Mouse (Mus musculus) layer of hippocampus, postnatal 14 days (tissue): ENCODE data around the gene Pcdh11x. TPM values are rescaled to one million over a fixed set of nuclear protein-coding genes. Genes with fewer than 3 reads are reported as not detected.
"Not testable (repeated sequence)": the region's sequence is repeated elsewhere in the genome, so short reads cannot be mapped to it uniquely, and the experiment has no call there.

Experiments
- DNase-seq, 2 experiments: peaks; one replicate each; pipeline ENCODE4 v3.0.0; 2021 to 2022; ENCODE audit warnings: low spot score in 2 of 2, mixed read lengths in 1 of 2
- long read RNA-seq, 2 experiments: library from polyadenylated mRNA; stranded (forward); transcript quantifications; one replicate each; pipeline ENCODE4 v2.0.0; 2021
- total RNA-seq, 2 experiments: library from RNA; stranded (reverse); gene quantifications; 2 replicates each; pipeline ENCODE4 v1.2.3; 2021

Pcdh11x gene
- 10 to 100 TPM; 13.8 to 14.6 TPM for total RNA-seq
- long read RNA-seq, experiment 1, partial matches to known transcripts: 0 of 1 reads
- long read RNA-seq, experiment 1, other reads (novel, unspliced or antisense): 0 of 1 reads
- long read RNA-seq, experiment 2, partial matches to known transcripts: 1 of 2 reads
- long read RNA-seq, experiment 2, other reads (novel, unspliced or antisense): 1 of 2 reads

GRCm38 (mm10) chrX:120290011-120290899, at the start of gene Pcdh11x:
Gene Pcdh11x (plus strand): TSS chrX:120290259.
- peak; percentile 33 to 58 for DNase-seq

GRCm38 (mm10) chrX:120260089-120260488, 30.0 kb upstream of the Pcdh11x start:
- DNase-seq: no peak

GRCm38 (mm10) chrX:120285522-120285921, 4.5 kb upstream of the Pcdh11x start:
- DNase-seq: no peak

GRCm38 (mm10) chrX:120287502-120287901, 2.6 kb upstream of the Pcdh11x start:
- no peak for DNase-seq

DNA sequence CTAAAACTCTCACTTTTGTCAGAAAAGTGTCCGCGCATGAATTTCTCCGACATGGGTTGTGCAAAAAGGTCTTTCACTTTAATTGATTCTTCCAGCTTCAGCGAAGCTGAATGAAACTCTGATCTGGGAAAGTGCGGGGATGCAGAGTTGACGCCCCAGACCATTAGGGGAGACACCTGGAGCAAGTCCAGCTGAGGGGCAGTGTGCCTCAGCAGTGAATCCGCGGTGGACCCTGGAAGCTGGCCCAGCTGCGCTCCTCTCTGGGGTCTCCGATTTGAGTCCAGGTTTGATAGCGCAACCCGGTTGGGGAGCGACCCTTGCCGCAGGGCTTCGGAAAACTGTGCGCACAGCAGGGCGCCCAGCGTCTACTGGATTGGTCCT, 831 bp downstream of the Pcdh11x start:
- DNase-seq: peak in 1 of 2 experiments; percentile 2

GRCm38 (mm10) chrX:120291696-120292095, 1.6 kb downstream of the Pcdh11x start:
- peak in 1 of 2 experiments; percentile 13 for DNase-seq

DNA sequence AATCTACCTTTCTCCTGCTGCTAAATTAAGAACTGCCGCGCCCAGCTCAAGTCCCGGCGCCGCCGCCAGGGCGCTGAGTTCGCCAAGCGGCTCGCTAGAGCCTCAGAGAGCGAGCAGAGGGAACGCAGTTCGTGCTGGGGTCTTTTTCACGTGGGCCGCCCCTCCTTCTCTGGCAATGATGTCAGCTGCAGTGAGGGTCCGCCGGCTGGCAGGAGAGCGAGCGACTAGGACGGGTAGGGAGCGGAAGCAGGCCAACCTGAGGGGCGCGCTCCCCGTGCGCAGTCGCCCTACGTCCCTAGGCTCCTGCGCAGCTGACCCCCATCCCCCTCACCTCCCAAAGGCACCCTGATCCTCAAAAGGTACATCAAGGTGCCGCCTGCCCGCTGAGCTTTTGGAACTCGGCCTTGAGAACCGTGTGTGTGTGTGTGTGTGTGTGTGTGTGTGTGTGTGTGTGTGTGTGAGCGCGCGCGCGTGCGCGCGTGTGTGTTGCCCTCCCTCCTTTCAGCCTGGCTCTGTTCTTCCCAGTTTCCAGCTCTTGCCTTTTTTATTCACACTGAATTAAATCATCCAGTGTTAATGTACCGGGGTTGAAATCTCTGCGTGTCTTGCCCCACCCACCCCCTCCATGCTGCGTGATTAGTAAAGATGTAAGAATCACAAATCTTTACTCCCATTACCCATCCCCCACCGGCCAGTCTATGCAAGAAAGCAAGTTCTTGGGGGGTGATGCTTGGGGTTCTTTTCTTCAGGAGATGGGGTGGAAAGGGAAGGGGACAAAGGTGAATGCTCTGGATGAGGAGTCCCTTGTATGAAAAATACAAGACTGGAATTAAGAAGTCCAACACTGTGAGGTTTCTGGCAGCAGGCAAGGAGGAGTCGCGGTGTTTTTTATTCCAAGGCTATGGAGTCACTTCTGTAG, 3.0 kb downstream of the Pcdh11x start:
- peak in 1 of 2 experiments; percentile 26 for DNase-seq

- DNase-seq: no peak
Observed at GRCm38 (mm10) chrX:120301469-120302175, 11.6 kb downstream of the Pcdh11x start.

GRCm38 (mm10) chrX:120312995-120313394, 22.9 kb downstream of the Pcdh11x start, which contains the start of gene H2afb3:
Gene H2afb3 (minus strand): TSS chrX:120313095.
- DNase-seq: not testable (repeated sequence)

DNA sequence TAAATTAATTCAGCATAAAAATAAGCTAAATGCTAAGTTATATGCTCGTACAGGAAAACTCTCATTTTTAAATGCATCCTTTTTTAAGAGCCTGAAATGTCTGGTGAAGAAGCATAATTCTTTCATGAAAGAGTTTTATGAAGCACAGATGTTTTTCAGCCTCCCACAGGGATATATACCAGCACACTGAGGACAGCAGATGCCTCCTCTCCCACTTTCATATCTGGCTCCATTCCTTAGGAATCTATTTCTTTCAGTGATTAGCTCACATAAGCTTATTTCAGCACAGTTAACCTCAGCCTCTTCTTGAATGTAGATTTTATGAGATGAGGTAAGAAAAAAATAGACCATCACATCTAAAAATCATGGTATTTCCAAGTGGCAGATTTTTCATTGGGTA, 176.2 kb downstream of the Pcdh11x start:
- DNase-seq: peak in 1 of 2 experiments; percentile 1

GRCm38 (mm10) chrX:120486428-120486827, 196.4 kb downstream of the Pcdh11x start:
- DNase-seq: no peak

- DNase-seq: peak in 1 of 2 experiments; percentile 1
Observed at GRCm38 (mm10) chrX:120524986-120525385, 234.9 kb downstream of the Pcdh11x start.

DNA sequence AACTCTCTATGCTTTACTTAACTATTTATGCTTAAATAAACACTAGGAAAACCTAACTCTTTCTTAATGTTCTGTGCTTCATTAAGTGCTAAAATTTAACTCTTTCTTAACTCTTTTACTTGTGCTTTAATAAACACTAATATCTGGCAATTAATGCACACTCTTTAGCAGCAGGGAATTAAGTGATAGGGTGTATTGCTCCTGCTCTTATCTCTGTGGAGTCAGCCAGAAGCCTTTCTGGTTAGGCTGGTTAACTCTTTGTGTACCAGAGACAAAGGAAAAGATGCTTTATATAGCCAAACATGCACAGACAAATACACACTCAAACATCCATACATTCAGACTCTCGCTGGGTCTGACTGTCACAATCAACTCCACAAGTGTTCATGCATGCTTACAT, 309.2 kb downstream of the Pcdh11x start:
- no peak for DNase-seq

DNA sequence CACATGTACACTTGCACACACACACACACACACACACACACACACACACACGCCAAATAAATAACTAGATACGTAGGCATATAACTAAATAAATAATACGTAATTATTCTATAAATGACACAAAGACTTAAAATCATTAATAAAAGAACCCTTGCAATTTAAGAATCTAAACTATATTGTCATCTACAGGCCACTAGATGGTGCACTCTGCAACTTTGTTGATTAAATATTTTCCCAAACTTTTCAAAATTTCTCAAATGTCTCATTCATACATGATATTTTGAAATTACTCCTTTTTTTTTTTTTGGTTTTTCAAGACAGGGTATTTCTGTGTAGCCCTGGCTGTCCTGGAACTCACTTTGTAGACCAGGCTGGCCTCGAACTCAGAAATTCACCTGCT, 328.4 kb downstream of the Pcdh11x start:
- no peak for DNase-seq

- DNase-seq: peak; percentile 14 to 55
Observed at GRCm38 (mm10) chrX:120670236-120670635, 380.2 kb downstream of the Pcdh11x start.

DNA sequence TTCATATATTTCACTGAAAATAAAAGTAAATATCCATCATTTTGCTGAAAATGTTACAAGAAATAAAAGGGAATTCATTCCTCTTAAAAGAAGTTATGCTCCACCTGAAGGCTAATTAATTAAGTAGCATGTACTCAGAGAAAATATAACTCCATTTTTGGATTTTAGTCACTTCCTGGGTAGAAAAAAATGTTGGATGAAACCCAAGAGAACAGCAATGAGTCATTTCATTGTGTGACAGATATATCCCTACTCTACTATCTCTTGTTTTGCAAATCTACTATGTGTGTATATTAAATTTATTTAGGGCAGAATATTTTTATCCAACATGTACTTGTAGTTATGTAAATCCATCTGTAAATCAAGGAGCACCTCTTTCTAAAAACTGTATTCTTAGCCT, 444.1 kb downstream of the Pcdh11x start:
- no peak for DNase-seq

GRCm38 (mm10) chrX:120735792-120736191, 445.7 kb downstream of the Pcdh11x start:
- DNase-seq: no peak

DNA sequence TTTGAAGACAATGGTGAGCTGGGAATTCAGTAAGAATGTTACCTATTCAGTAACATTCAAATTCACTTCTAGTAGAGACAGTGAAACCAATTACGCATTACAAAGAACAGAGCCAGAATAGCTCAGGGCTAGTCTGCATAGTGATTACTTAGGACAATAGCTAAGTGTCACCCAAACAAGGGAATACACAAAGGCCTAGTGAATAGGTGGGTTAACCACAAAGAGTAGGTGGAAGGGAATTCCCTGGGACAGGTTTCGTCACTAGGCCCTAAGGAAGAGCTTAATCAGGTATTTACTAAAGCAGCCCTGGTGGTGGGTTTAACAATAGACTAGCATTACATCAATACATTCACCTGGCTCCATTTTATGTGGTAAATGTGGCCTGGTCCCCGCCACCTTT, 654.5 kb downstream of the Pcdh11x start:
- no peak for DNase-seq
